Mouse (Mus musculus) kidney, adult 11 months (tissue): ENCODE data around the gene Magi3.
A peak's percentile ranks its signal among the peaks of the same experiment; 100 is the strongest.

Experiments
- DNase-seq: peaks from one replicate; pipeline ENCODE4 v3.0.0; 2022

Magi3 gene

GRCm38 (mm10) chr3:104189234-104189633 lies 30.9 kb downstream of the Magi3 start:
- DNase-seq, result no peak

GRCm38 (mm10) chr3:104184270-104184669 lies 35.9 kb downstream of the Magi3 start:
- no peak for DNase-seq

- DNase-seq, result no peak
Observed at GRCm38 (mm10) chr3:104183656-104184055, 36.5 kb downstream of the Magi3 start.

GRCm38 (mm10) chr3:104182711-104183110 lies 37.5 kb downstream of the Magi3 start:
- no peak for DNase-seq

GRCm38 (mm10) chr3:104161347-104161746 lies 58.8 kb downstream of the Magi3 start:
- DNase-seq, result no peak

- no peak for DNase-seq
Observed at GRCm38 (mm10) chr3:104160603-104161002, 59.6 kb downstream of the Magi3 start.

GRCm38 (mm10) chr3:104150146-104150545 lies 70.0 kb downstream of the Magi3 start:
- no peak for DNase-seq

- DNase-seq, result peak; percentile 84
Observed at GRCm38 (mm10) chr3:104142376-104142775, 77.8 kb downstream of the Magi3 start.

GRCm38 (mm10) chr3:104138953-104139450 lies 81.2 kb downstream of the Magi3 start:
- DNase-seq, result no peak

- no peak for DNase-seq
Observed at GRCm38 (mm10) chr3:104125628-104126027, 94.5 kb downstream of the Magi3 start.

GRCm38 (mm10) chr3:104123846-104124245 lies 96.3 kb downstream of the Magi3 start:
- no peak for DNase-seq

GRCm38 (mm10) chr3:104109478-104109877 lies 110.7 kb downstream of the Magi3 start:
- DNase-seq, result no peak

GRCm38 (mm10) chr3:104104942-104105341 lies 115.2 kb downstream of the Magi3 start:
- DNase-seq, result peak; percentile 17

- DNase-seq, result no peak
Observed at GRCm38 (mm10) chr3:104101721-104102120, 118.5 kb downstream of the Magi3 start.

GRCm38 (mm10) chr3:104101249-104101648 lies 118.9 kb downstream of the Magi3 start:
- DNase-seq, result no peak

- no peak for DNase-seq
Observed at GRCm38 (mm10) chr3:104095936-104096335, 124.2 kb downstream of the Magi3 start.

- no peak for DNase-seq
Observed at GRCm38 (mm10) chr3:104094646-104095045, 125.5 kb downstream of the Magi3 start.

GRCm38 (mm10) chr3:104092759-104093158 lies 127.4 kb downstream of the Magi3 start:
- no peak for DNase-seq

- DNase-seq, result no peak
Observed at GRCm38 (mm10) chr3:104082031-104082430, 138.1 kb downstream of the Magi3 start.

GRCm38 (mm10) chr3:104078725-104079124 lies 141.4 kb downstream of the Magi3 start:
- no peak for DNase-seq

GRCm38 (mm10) chr3:104069395-104069794 lies 150.8 kb downstream of the Magi3 start:
- no peak for DNase-seq

- DNase-seq, result no peak
Observed at GRCm38 (mm10) chr3:104059001-104059622, 161.1 kb downstream of the Magi3 start.

GRCm38 (mm10) chr3:104032747-104033146 lies 187.4 kb downstream of the Magi3 start:
- DNase-seq, result no peak

GRCm38 (mm10) chr3:104032086-104032485 lies 188.1 kb downstream of the Magi3 start:
- no peak for DNase-seq

- peak; percentile 36 for DNase-seq
Observed at GRCm38 (mm10) chr3:104026938-104027337, 193.2 kb downstream of the Magi3 start.
